Mouse (Mus musculus): Measurements from ENCODE around the gene Eipr1.
"Not testable (repeated sequence)": the region's sequence is repeated elsewhere in the genome, so short reads cannot be mapped to it uniquely, and the experiment has no call there.

Gene Eipr1

GRCm38 (mm10) chr12:28751508-28752263 lies at the start of gene Eipr1:
Gene Eipr1 (plus strand): TSS chr12:28751803.
- DNase-seq (ENCODE audit: inconsistent ontology term) = peak; percentile 90

- DNase-seq (ENCODE audit: inconsistent ontology term) = peak; percentile 51
Observed at GRCm38 (mm10) chr12:28704381-28704780, 47.2 kb upstream of the Eipr1 start.

GRCm38 (mm10) chr12:28705204-28705603 lies 46.4 kb upstream of the Eipr1 start:
- DNase-seq (ENCODE audit: inconsistent ontology term) = no peak

- DNase-seq (ENCODE audit: inconsistent ontology term) = no peak
Observed at GRCm38 (mm10) chr12:28708154-28708553, 43.4 kb upstream of the Eipr1 start.

- no peak for DNase-seq (ENCODE audit: inconsistent ontology term)
Observed at GRCm38 (mm10) chr12:28710566-28711185, 40.9 kb upstream of the Eipr1 start.

- DNase-seq (ENCODE audit: inconsistent ontology term) = no peak
Observed at GRCm38 (mm10) chr12:28714822-28715632, 36.6 kb upstream of the Eipr1 start.

GRCm38 (mm10) chr12:28717066-28717465 lies 34.5 kb upstream of the Eipr1 start:
- no peak for DNase-seq (ENCODE audit: inconsistent ontology term)

GRCm38 (mm10) chr12:28718106-28718505 lies 33.5 kb upstream of the Eipr1 start:
- DNase-seq (ENCODE audit: inconsistent ontology term) = no peak

GRCm38 (mm10) chr12:28724366-28724765 lies 27.2 kb upstream of the Eipr1 start:
- no peak for DNase-seq (ENCODE audit: inconsistent ontology term)

GRCm38 (mm10) chr12:28726204-28726603 lies 25.4 kb upstream of the Eipr1 start:
- DNase-seq (ENCODE audit: inconsistent ontology term) = no peak

- DNase-seq (ENCODE audit: inconsistent ontology term) = no peak
Observed at GRCm38 (mm10) chr12:28727061-28727460, 24.5 kb upstream of the Eipr1 start.

- no peak for DNase-seq (ENCODE audit: inconsistent ontology term)
Observed at GRCm38 (mm10) chr12:28732631-28733030, 19.0 kb upstream of the Eipr1 start.

- DNase-seq (ENCODE audit: inconsistent ontology term) = not testable (repeated sequence)
Observed at GRCm38 (mm10) chr12:28733520-28734245, 17.9 kb upstream of the Eipr1 start.

- no peak for DNase-seq (ENCODE audit: inconsistent ontology term)
Observed at GRCm38 (mm10) chr12:28734271-28734670, 17.3 kb upstream of the Eipr1 start.

- no peak for DNase-seq (ENCODE audit: inconsistent ontology term)
Observed at GRCm38 (mm10) chr12:28735293-28735692, 16.3 kb upstream of the Eipr1 start.

GRCm38 (mm10) chr12:28743328-28743727 lies 8.3 kb upstream of the Eipr1 start:
- DNase-seq (ENCODE audit: inconsistent ontology term) = no peak

- peak; percentile 81 for DNase-seq (ENCODE audit: inconsistent ontology term)
Observed at GRCm38 (mm10) chr12:28750021-28750633, 1.5 kb upstream of the Eipr1 start, which contains the start of gene Trappc12. Gene Trappc12 (minus strand): TSS chr12:28750472.

GRCm38 (mm10) chr12:28750876-28751275 lies 727 bp upstream of the Eipr1 start:
- no peak for DNase-seq (ENCODE audit: inconsistent ontology term)

GRCm38 (mm10) chr12:28756019-28756418 lies 4.4 kb downstream of the Eipr1 start:
- DNase-seq (ENCODE audit: inconsistent ontology term) = no peak

- no peak for DNase-seq (ENCODE audit: inconsistent ontology term)
Observed at GRCm38 (mm10) chr12:28769953-28770352, 18.4 kb downstream of the Eipr1 start.

GRCm38 (mm10) chr12:28773815-28774214 lies 22.2 kb downstream of the Eipr1 start:
- DNase-seq (ENCODE audit: inconsistent ontology term) = no peak
